Mouse (Mus musculus): ENCODE measurements around the gene Papola. TPM values are rescaled to one million over a fixed set of nuclear protein-coding genes. Genes with fewer than 3 reads are reported as not detected.
A peak's percentile ranks its signal among the peaks of the same experiment; 100 is the strongest.

The Papola gene
- polyA plus RNA-seq, 1 experiment from 2014 or later: 120 TPM

DNA sequence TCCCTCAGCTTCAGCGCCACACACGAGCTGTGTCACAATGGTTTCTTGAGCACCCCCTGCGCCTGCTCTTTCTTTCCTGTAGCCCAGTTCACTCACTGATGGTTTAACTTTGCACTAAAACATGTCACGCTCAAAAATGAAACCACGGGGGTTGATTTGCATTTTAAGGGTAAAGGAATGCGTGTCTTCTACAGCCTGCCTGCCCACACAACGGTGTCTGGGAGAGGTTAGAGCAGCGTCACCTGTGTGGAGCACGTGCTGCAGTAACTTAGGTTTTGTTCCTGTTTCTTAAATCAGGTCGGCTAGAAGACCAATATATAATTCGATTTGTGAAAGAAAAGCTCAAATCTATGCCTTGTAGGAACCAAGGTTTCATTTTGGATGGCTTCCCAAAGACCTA lies 23.3 kb upstream of the Papola start:
- H3K4me1 ChIP-seq (replicated peaks): peaks cover 41% of the 10 kb centered on the region
- no peaks in the 10 kb centered on the region for H3K36me3 ChIP-seq
- H3K9me3 ChIP-seq (replicated peaks): no peaks in the 10 kb centered on the region
- H3K27me3 ChIP-seq: no peaks in the 10 kb centered on the region
- ATAC-seq (ENCODE audit: low read depth): no peak
- 75% methylated on average over 11 of the region's 11 CpGs for WGBS (ENCODE audit: insufficient replicate concordance)
- no peak overlapping the region for H3K4me3 ChIP-seq (replicated peaks)
- DNase-seq: no peak
- no peak overlapping the region for H3K4me2 ChIP-seq
- H3K27ac ChIP-seq: no peak overlapping the region
- H3K9ac ChIP-seq: no peak overlapping the region

DNA sequence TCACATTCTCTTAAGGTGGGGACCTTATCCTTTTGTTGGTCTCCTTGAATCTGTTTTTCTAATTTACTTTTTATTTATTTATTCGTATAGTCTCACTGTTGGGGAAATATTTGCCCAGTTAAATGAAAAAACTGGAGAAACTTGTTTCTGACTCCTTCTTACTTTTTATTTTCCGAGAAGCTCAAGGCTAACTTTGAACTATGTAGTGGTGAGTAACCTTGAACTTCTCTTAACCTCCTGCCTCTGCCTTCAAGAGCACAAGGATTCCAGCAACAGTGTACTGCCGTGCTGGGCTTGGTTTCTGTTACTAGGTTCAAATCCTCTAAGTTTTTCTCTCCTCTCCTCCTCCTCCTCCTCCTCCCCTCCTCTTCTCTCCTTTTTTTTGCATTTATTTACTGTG lies 22.9 kb upstream of the Papola start:
- Histone ChIP-seq H3K9me3 (replicated peaks) (no peaks in the 10 kb centered on the region), H3K4me2 (no peak overlapping the region), H3K4me1 (replicated peaks) (peaks cover 41% of the 10 kb centered on the region), H3K27me3 (no peaks in the 10 kb centered on the region), H3K36me3 (no peaks in the 10 kb centered on the region), H3K4me3 (replicated peaks) (no peak overlapping the region), H3K9ac (no peak overlapping the region), H3K27ac (no peak overlapping the region)
- 58% methylated on average over 3 of the region's 3 CpGs for WGBS (ENCODE audit: insufficient replicate concordance)
- no peak for ATAC-seq (ENCODE audit: low read depth)
- no peak for DNase-seq

DNA sequence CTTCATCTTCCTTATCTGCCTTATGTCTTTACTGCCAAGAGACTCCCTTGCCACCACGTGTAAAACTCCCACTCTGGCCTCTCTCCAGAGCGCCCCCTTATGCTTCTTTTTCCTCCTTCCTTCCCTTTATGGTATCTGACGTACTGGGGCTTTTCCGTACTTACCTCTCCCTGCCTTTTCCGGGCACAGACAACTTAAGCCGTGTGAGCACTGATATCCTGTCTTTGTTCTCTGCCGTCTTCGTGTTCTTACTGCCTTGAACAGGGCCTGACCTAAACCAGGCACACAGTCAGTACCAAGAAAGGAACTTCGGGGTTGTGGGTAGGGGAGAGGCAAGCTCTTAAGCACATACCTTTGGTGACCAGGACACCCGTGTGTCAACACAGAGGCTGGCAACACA lies 14.8 kb upstream of the Papola start:
- H3K9ac ChIP-seq: no peak overlapping the region
- no peaks in the 10 kb centered on the region for H3K4me1 ChIP-seq (replicated peaks)
- ATAC-seq (ENCODE audit: low read depth) (no peak), DNase-seq (no peak)
- H3K4me3 ChIP-seq (replicated peaks): no peak overlapping the region
- no peak overlapping the region for H3K27ac ChIP-seq
- 42% methylated on average over 10 of the region's 10 CpGs for WGBS (ENCODE audit: insufficient replicate concordance)
- no peaks in the 10 kb centered on the region for H3K27me3 ChIP-seq
- H3K4me2 ChIP-seq: no peak overlapping the region
- 0 out of 2 replicates have a peak, but pooled peaks cover 4% of the 10 kb centered on the region for H3K9me3 ChIP-seq (replicated peaks)
- H3K36me3 ChIP-seq: no peaks in the 10 kb centered on the region

DNA sequence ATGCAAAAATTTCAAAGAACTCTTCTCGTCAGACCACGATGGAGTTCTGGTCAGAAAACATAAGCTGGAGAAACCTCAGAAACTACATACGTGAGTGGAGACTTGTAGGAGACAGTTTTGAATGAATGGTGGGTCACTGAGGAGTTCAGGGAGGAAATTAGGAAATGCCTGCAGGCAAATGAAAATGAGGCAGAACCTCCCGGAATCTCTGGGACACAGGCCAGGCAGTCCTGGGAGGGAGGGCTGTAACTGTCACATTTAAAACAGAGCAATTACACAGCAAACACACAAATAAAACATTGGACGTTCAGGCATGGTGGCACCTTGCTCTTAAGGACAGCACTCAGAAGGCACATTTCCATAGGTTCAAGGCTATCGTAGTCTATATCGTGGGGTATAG lies 9.6 kb upstream of the Papola start:
- no peaks in the 10 kb centered on the region for H3K36me3 ChIP-seq
- no peak overlapping the region for H3K4me3 ChIP-seq (replicated peaks)
- 0 out of 2 replicates have a peak, but pooled peaks cover 4% of the 10 kb centered on the region for H3K9me3 ChIP-seq (replicated peaks)
- H3K4me1 ChIP-seq (replicated peaks): no peaks in the 10 kb centered on the region
- H3K27me3 ChIP-seq: no peaks in the 10 kb centered on the region
- DNase-seq (no peak), ATAC-seq (ENCODE audit: low read depth) (no peak)
- no peak overlapping the region for H3K27ac ChIP-seq
- H3K9ac ChIP-seq: no peak overlapping the region
- WGBS (ENCODE audit: insufficient replicate concordance): 72% methylated on average over 7 of the region's 7 CpGs
- no peak overlapping the region for H3K4me2 ChIP-seq

DNA sequence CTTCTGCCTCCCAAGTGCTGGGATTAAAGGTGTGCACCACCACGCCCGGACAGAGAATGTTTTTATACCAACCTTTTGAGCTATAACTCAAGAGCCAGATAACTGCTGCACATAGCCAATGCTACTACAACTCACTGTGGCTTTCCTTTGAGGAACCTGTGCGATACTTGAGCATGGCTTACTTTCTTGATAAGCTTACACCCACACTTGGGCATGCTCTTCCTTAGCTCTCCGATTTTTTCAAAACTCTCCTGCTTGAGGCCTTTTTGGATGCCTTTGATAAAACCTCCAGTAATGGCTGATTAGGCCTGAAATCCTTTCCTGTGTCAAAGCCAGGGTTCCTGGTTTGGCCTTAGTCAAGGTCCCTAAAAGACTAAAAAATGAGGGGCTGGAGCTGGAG lies 6.8 kb upstream of the Papola start:
- H3K4me2 ChIP-seq: no peak overlapping the region

DNA sequence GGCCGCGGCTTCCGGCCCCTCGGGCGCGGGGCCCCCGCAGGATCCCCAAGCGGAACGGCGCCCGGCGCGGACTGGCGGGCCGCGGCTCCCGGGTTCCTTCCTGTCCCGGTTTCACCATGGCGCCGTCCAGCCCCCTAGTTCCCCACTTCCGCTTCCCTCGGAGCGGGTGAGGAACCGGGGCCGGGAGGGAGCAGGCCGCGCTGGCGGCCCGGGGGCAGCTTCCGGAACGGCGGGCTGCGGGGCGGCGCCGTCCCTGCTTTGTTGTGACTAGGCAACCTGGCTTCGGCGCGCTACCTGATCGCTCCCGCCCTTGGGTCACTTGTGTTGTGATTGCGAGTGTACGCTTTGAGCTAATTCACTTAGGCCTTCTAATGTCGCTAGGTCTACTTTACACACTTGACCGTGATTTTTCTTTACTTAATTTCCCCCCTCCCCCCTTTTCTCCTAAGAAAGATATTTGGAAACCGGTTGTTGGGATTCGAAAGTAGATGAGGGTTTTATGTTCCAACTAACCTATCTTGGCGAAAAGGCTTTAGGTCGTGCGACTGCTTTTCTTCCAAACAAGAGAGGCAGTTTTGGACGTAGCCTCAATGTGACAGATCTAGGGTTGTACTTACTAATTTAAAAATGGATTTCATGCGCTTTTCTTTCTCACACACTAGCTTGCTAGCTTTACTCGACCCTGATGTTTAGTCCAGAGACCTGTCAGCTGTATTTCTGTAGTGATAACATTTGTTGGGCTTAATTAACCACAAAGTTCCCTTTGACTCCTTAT lies 693 bp downstream of the Papola start:
- DNase-seq (peak; percentile 65), ATAC-seq (ENCODE audit: low read depth) (peak; percentile 70)
- WGBS (ENCODE audit: insufficient replicate concordance): 1% methylated on average over 50 of the region's 53 CpGs
- no peaks in the 10 kb centered on the region for H3K27me3 ChIP-seq
- 0 out of 2 replicates have a peak, but pooled peaks cover 3% of the 10 kb centered on the region for H3K36me3 ChIP-seq
- peak overlapping the region; percentile 88 for H3K4me2 ChIP-seq
- H3K9me3 ChIP-seq (replicated peaks): no peaks in the 10 kb centered on the region
- peak overlapping the region; percentile 93 for H3K27ac ChIP-seq
- H3K4me1 ChIP-seq (replicated peaks): peaks cover 55% of the 10 kb centered on the region
- H3K9ac ChIP-seq: peak overlapping the region; percentile 93
- peak overlapping the region; percentile 96 for H3K4me3 ChIP-seq (replicated peaks)

More for the DNA sequence above, 6.8 kb upstream of the Papola start:
- no peaks in the 10 kb centered on the region for H3K36me3 ChIP-seq
- 50% methylated on average over 4 of the region's 4 CpGs for WGBS (ENCODE audit: insufficient replicate concordance)
- DNase-seq (no peak), ATAC-seq (ENCODE audit: low read depth) (no peak)
- H3K27ac ChIP-seq: no peak overlapping the region
- no peaks in the 10 kb centered on the region for H3K27me3 ChIP-seq
- no peak overlapping the region for H3K4me3 ChIP-seq (replicated peaks)
- H3K9ac ChIP-seq: no peak overlapping the region
- 0 out of 2 replicates have a peak, but pooled peaks cover 2% of the 10 kb centered on the region for H3K4me1 ChIP-seq (replicated peaks)
- H3K9me3 ChIP-seq (replicated peaks): 0 out of 2 replicates have a peak, but pooled peaks cover 4% of the 10 kb centered on the region

DNA sequence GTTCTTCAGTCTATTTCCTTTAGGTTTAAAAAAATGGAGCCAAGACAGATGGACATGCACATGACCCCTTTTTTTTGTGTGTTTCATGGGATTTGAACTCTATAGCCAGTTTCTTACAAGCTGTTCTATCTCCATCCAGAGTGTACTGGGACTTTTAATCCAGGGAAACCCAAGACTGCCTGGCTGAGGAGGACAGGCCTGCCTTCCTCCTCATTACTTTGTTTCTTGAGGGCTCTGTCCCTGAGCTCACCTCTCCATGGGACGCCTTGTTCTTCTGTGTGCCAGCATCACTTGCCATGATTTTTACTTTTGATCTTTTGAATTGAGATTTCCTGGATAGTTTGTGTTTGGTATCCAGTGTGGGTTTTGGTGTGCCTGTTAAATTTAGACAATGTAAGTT lies 1.6 kb downstream of the Papola start:
- no peak for ATAC-seq (ENCODE audit: low read depth)
- no peak for DNase-seq
- Histone ChIP-seq H3K36me3 (0 out of 2 replicates have a peak, but pooled peaks cover 3% of the 10 kb centered on the region), H3K9ac (peak overlapping the region; percentile 93), H3K4me2 (peak overlapping the region; percentile 88), H3K4me1 (replicated peaks) (peaks cover 62% of the 10 kb centered on the region), H3K27me3 (no peaks in the 10 kb centered on the region), H3K27ac (0 out of 2 replicates have a peak overlapping the region, but pooled peaks have one; percentile 20), H3K9me3 (replicated peaks) (no peaks in the 10 kb centered on the region), H3K4me3 (replicated peaks) (peak overlapping the region; percentile 96)
- WGBS (ENCODE audit: insufficient replicate concordance): 76% methylated on average over 1 of the region's 1 CpGs

DNA sequence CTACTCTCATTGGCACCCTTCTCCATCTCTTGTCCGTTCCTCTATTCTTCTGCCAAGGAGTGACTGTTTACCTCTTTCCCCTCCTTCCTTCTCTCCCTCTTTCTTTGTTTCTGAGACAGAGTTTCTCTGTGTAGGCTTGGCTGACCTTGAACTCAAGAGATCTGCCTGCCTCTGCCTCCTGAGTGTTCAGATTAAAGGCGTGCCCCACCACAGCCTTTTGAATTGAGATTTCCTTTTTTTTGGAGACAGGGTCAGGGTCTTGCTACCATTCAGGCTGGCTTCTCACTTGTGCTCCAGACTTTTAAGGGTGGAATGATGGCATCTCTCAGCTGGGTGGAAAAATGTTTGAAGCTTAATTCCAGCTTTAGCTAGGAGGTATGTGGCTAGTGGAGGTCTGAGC lies 3.1 kb downstream of the Papola start:
- H3K27me3 ChIP-seq: no peaks in the 10 kb centered on the region
- no peak overlapping the region for H3K4me3 ChIP-seq (replicated peaks)
- H3K4me2 ChIP-seq: no peak overlapping the region
- no peak overlapping the region for H3K9ac ChIP-seq
- peaks cover 73% of the 10 kb centered on the region for H3K4me1 ChIP-seq (replicated peaks)
- no peak for DNase-seq
- no peak overlapping the region for H3K27ac ChIP-seq
- no peaks in the 10 kb centered on the region for H3K9me3 ChIP-seq (replicated peaks)
- ATAC-seq (ENCODE audit: low read depth): no peak
- WGBS (ENCODE audit: insufficient replicate concordance): 91% methylated on average over 2 of the region's 2 CpGs
- H3K36me3 ChIP-seq: 0 out of 2 replicates have a peak, but pooled peaks cover 3% of the 10 kb centered on the region

DNA sequence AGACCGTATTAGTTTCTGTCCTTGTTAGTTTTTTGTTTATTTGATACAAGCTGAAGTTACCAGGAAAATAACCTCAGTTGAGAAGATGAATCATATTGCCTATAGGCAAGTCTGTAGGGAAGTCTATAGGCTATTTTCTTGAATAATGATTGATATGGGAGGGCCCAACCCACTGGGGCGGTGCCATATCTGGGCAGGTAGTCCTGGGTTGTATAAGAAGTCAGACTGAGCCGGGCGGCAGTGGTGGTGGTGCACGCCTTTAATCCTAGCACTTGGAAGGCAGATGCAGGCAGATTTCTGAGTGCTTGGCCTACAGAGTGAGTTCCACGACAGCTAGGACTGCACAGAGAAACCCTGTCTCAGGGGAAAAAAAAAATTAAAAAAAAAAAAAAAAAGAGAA lies 5.4 kb downstream of the Papola start:
- Histone ChIP-seq H3K27me3 (no peaks in the 10 kb centered on the region), H3K36me3 (peaks cover 8% of the 10 kb centered on the region; the same call in 1 of the 2 replicates), H3K27ac (no peak overlapping the region), H3K9ac (no peak overlapping the region), H3K4me2 (no peak overlapping the region), H3K9me3 (replicated peaks) (no peaks in the 10 kb centered on the region), H3K4me3 (replicated peaks) (no peak overlapping the region), H3K4me1 (replicated peaks) (peaks cover 61% of the 10 kb centered on the region)
- ATAC-seq (ENCODE audit: low read depth): no peak
- no peak for DNase-seq
- 64% methylated on average over 6 of the region's 6 CpGs for WGBS (ENCODE audit: insufficient replicate concordance)

DNA sequence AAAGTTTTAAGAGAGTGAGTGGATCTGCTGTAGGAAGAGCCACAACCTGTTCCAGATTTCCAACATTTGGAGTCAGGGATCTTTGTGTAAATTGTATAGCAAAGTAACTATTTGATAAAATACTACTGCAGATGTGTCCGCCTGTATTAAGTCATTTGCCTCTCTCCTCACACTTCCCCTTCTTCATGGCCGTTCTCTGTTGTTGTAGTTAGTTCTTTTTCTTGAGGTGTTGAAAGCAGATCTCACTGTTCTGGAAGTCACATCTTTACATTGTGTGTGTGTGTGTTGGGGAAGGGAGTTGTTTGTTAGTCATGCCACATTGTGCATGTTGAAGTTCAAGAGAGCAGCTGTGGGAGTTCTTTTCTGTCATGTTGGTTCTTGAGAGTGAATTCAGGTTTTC lies 10.4 kb downstream of the Papola start:
- H3K36me3 ChIP-seq: peaks cover 12% of the 10 kb centered on the region
- no peak overlapping the region for H3K27ac ChIP-seq
- no peaks in the 10 kb centered on the region for H3K27me3 ChIP-seq
- 80% methylated on average over 2 of the region's 2 CpGs for whole genome bisulfite sequencing (ENCODE audit: insufficient replicate concordance)
- DNase-seq: no peak
- H3K4me1 ChIP-seq (replicated peaks): peaks cover 44% of the 10 kb centered on the region
- ATAC-seq (ENCODE audit: low read depth): no peak
- no peak overlapping the region for H3K4me2 ChIP-seq
- H3K4me3 ChIP-seq (replicated peaks): no peak overlapping the region
- H3K9me3 ChIP-seq (replicated peaks): no peaks in the 10 kb centered on the region
- no peak overlapping the region for H3K9ac ChIP-seq

DNA sequence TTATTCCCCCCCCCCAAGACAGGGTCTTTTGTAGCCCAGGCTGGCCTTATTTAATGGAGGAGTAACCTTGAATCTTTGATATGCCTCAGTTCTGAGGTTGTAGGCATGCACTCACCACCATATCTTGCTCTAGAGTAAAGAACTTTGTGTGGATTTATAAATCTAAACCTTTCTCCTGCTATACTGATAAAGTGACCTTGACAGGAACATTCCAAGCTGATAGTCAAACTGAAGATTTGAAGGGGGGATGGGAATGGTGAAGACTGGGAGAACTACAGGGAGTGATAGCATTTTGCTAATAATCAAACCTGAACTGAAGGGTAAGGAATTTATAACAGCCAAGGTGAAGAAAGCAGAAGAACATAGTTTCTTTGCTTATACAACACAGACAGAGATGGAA lies 13.5 kb downstream of the Papola start:
- H3K4me3 ChIP-seq (replicated peaks): no peak overlapping the region
- ATAC-seq (ENCODE audit: low read depth) (no peak), DNase-seq (no peak)
- no peaks in the 10 kb centered on the region for H3K27me3 ChIP-seq
- H3K4me1 ChIP-seq (replicated peaks): peaks cover 21% of the 10 kb centered on the region
- no peak overlapping the region for H3K9ac ChIP-seq
- peaks cover 39% of the 10 kb centered on the region for H3K36me3 ChIP-seq
- H3K4me2 ChIP-seq: no peak overlapping the region
- no peaks in the 10 kb centered on the region for H3K9me3 ChIP-seq (replicated peaks)
- H3K27ac ChIP-seq: no peak overlapping the region

DNA sequence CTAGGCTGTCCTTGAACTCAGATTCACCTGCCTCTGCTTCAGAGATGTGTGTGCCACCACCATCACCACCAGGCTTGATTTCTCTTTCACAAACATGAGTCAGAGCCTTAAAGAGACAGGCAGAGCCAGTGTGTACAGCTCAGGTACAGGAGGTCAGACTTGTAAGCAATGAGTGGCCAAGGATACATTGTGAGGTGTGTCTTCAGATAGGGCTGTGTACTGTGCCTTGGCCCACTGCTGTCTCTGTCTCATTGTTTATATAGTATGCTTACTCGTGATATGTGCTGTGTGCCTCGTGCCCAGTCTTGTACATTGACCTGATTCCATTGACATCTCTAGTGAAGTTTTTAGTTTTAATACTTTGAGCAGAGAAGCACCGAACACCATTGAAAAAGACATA lies 21.3 kb downstream of the Papola start:
- peaks cover 88% of the 10 kb centered on the region for H3K36me3 ChIP-seq
- no peak overlapping the region for H3K4me3 ChIP-seq (replicated peaks)
- ATAC-seq (ENCODE audit: low read depth) (no peak), DNase-seq (no peak)
- H3K27ac ChIP-seq: no peak overlapping the region
- 87% methylated on average over 3 of the region's 3 CpGs for WGBS (ENCODE audit: insufficient replicate concordance)
- peaks cover 5% of the 10 kb centered on the region; the same call in 1 of the 2 replicates for H3K4me1 ChIP-seq (replicated peaks)
- H3K9me3 ChIP-seq (replicated peaks): no peaks in the 10 kb centered on the region
- no peak overlapping the region for H3K4me2 ChIP-seq
- no peak overlapping the region for H3K9ac ChIP-seq
- H3K27me3 ChIP-seq: no peaks in the 10 kb centered on the region

All from liver, embryonic 13.5 days (tissue).